Mouse (Mus musculus) ovary, postnatal 10 days (tissue): ENCODE results near the gene Ctag2.

Source experiments
- DNase-seq: peaks from one replicate; pipeline ENCODE4 v3.0.0; 2022; ENCODE audit warnings: low spot score

The Ctag2 gene

GRCm38 (mm10) chrX:65047344-65047743, at the start of gene Ctag2:
Gene Ctag2, plus strand, starts transcription at chrX:65047644.
- DNase-seq = no peak
